Mouse (Mus musculus) liver, embryonic 14.5 days (tissue): ENCODE measurements around the gene St6galnac5. TPM values are rescaled to one million over a fixed set of nuclear protein-coding genes. Genes with fewer than 3 reads are reported as not detected.

Source experiments
- ATAC-seq: fragments of 200-750 bp; cut with Nextera tagmentation; 2 replicates; pipeline ENCODE4 v1.8.0; 2017; ENCODE audit warnings: moderate number of reproducible peaks, mild to moderate bottlenecking, moderate library complexity; ENCODE audit not compliant: insufficient read depth
- DNase-seq, 3 experiments: peaks; one replicate each; pipeline ENCODE4 v3.0.0-alpha.2; 2012 to 2013; ENCODE audit warnings: low read depth in 3 of 3, low spot score in 3 of 3
- H3K27ac ChIP-seq: fragments of 300-500 bp; sonication (generic); 2 replicates; pipeline ENCODE4 v1.5.1; 2014; ENCODE audit warnings: moderate library complexity, mild to moderate bottlenecking, control low read depth, inconsistent platforms
- H3K27me3 ChIP-seq: fragments of 300-500 bp; sonication (generic); 2 replicates; pipeline ENCODE4 v1.6.1; 2014; ENCODE audit warnings: mild to moderate bottlenecking, low read length, moderate library complexity; ENCODE audit not compliant: control insufficient read depth, insufficient read depth
- H3K36me3 ChIP-seq: fragments of 300-500 bp; sonication (generic); replicated peaks from 2 replicates; pipeline ENCODE4 v1.6.1; 2014; ENCODE audit warnings: low read depth; ENCODE audit not compliant: control insufficient read depth, insufficient read depth
- H3K4me1 ChIP-seq, 2 experiments: fragments of 200-500 bp in 1 of 2; fragments of 300-500 bp in 1 of 2; sonication (generic) in 1 of 2; replicated peaks; 2 replicates each; pipeline ENCODE4 v1.6.1; 2012 to 2014; ENCODE audit warnings: antibody characterized with exemption in 1 of 2, inconsistent platforms in 1 of 2, low read length in 1 of 2; ENCODE audit not compliant: control insufficient read depth in 2 of 2, insufficient read depth in 2 of 2
- H3K4me2 ChIP-seq: fragments of 300-500 bp; sonication (generic); 2 replicates; pipeline ENCODE4 v1.6.1; 2014; ENCODE audit warnings: low read depth, mild to moderate bottlenecking, control low read depth, moderate library complexity
- H3K4me3 ChIP-seq, 2 experiments: fragments of 200-500 bp in 1 of 2; fragments of 300-500 bp in 1 of 2; sonication (generic) in 1 of 2; 2 replicates each; pipeline ENCODE4 v1.5.1; 2012 to 2014; ENCODE audit warnings: low read depth in 2 of 2, low read length in 2 of 2, mild to moderate bottlenecking in 2 of 2, control low read depth in 1 of 2, inconsistent platforms in 1 of 2, moderate library complexity in 1 of 2; ENCODE audit not compliant: insufficient read depth in 1 of 2
- H3K9ac ChIP-seq: fragments of 300-500 bp; sonication (generic); replicated peaks from 2 replicates; pipeline ENCODE4 v1.6.1; 2014; ENCODE audit warnings: mild to moderate bottlenecking, control low read depth, moderate library complexity
- H3K9me3 ChIP-seq: fragments of 300-500 bp; sonication (generic); 2 replicates; pipeline ENCODE4 v1.6.1; 2016; ENCODE audit warnings: low read length, mixed read lengths; ENCODE audit not compliant: control insufficient read depth
- CTCF ChIP-seq: IDR thresholded peaks from 2 replicates; pipeline ENCODE4 v1.5.1; 2016; ENCODE audit warnings: antibody characterized with exemption, low read depth, control low read depth
- EP300 ChIP-seq: IDR thresholded peaks from 2 replicates; pipeline ENCODE4 v1.6.1; 2016; ENCODE audit warnings: antibody characterized with exemption, low read depth
- WGBS: fragments of 180-500 bp; shearing (Covaris S2); extraction: QIAGEN DNeasy Blood & Tissue Kit; methylation state at CpG from one replicate; pipeline ENCODE4 v1.1.7; 2014; ENCODE audit not compliant: insufficient replicate concordance; 5-methylcytosine and 5-hydroxymethylcytosine counted together
- polyA plus RNA-seq, 2 experiments: library from polyadenylated mRNA; depleted of rRNA in 1 of 2; stranded (reverse) in 1 of 2; unstranded in 1 of 2; fragments of >200 nt; fragmentation: Nextera tagmentation in 1 of 2; extraction: Ambion mirVana in 1 of 2; gene quantifications; 2 replicates each; pipeline versions ENCODE4 v1.2.1 to v1.2.3; 2012 to 2014

Gene St6galnac5
- polyA plus RNA-seq, 2 experiments, result 0.01 TPM; not detected in 1

DNA sequence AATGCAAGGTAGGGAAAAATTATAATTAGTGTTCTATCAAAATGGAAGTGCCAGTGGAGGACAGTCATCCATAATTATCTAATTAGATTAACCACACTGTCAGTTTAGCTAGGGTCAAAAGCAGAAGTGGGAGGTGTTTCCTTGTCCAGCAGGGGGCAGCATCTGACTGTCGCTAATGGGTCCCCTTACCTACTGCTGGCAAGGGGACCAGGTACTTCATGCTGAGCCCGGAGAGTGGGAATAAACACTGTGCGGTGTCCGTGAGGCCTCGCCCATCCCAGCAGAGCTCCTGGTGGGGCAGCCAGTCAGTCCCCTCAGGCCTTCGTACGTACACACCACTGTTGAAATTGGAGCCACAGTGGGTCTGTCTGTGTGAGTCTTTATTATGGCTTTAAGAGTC, 198.3 kb downstream of the St6galnac5 start:
- TF ChIP-seq CTCF, result peak; percentile 92
- no peak for TF ChIP-seq EP300
- no peak overlapping the region for H3K4me2 ChIP-seq
- DNase-seq (peak in 2 of 3 experiments; percentile 44 to 47), ATAC-seq (peak; percentile 33; the same call in 1 of the 2 replicates)
- H3K9ac ChIP-seq, result no peak overlapping the region
- H3K4me1 ChIP-seq, result no peaks in the 10 kb centered on the region
- no peak overlapping the region for H3K4me3 ChIP-seq
- no peak overlapping the region for H3K27ac ChIP-seq
- 28% methylated on average over 7 of the region's 7 CpGs for WGBS
- H3K9me3 ChIP-seq, result no peaks in the 10 kb centered on the region
- peaks cover 3% of the 10 kb centered on the region; the same call in 1 of the 2 replicates for H3K36me3 ChIP-seq
- no peaks in the 10 kb centered on the region for H3K27me3 ChIP-seq

DNA sequence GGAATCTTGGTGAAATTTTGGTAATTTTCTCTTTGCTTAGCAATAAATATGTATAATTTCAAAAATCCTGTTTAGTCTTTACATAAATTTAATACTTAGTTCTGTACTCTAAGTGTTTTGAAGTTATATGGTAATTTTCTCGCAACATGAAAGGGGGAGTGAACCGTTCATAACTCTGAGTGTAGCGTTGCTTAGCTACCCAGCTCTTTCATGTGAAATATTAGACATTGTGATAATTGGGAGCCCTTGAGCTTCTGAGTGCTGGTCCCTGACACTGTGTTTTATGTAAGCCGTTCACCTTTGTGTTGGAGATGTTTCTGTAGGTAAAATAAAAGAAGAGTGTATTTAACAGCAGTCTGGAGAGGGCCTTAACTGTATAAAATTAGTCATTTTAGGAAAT, 202.2 kb downstream of the St6galnac5 start:
- 79% methylated on average over 4 of the region's 4 CpGs for WGBS
- H3K4me1 ChIP-seq, result no peaks in the 10 kb centered on the region
- ATAC-seq (no peak), DNase-seq (no peak)
- H3K27ac ChIP-seq, result no peak overlapping the region
- no peaks in the 10 kb centered on the region for H3K36me3 ChIP-seq
- no peak overlapping the region for H3K9ac ChIP-seq
- H3K4me3 ChIP-seq, result no peak overlapping the region
- H3K9me3 ChIP-seq, result no peaks in the 10 kb centered on the region
- no peak overlapping the region for H3K4me2 ChIP-seq
- no peaks in the 10 kb centered on the region for H3K27me3 ChIP-seq
- no peak for TF ChIP-seq CTCF
- TF ChIP-seq EP300, result no peak

GRCm38 (mm10) chr3:152776872-152777540, 205.0 kb downstream of the St6galnac5 start:
- no peak for TF ChIP-seq EP300
- no peak for TF ChIP-seq CTCF
- H3K9me3 ChIP-seq, result no peaks in the 10 kb centered on the region
- no peaks in the 10 kb centered on the region for H3K36me3 ChIP-seq
- H3K27ac ChIP-seq, result no peak overlapping the region
- WGBS, result 80% methylated on average over 16 of the region's 16 CpGs
- no peak overlapping the region for H3K4me3 ChIP-seq
- H3K9ac ChIP-seq, result no peak overlapping the region
- ATAC-seq, result 0 out of 2 replicates have a peak, but pooled peaks have one; percentile 20
- DNase-seq, result no peak
- H3K4me2 ChIP-seq, result no peak overlapping the region
- H3K4me1 ChIP-seq, result no peaks in the 10 kb centered on the region
- H3K27me3 ChIP-seq, result no peaks in the 10 kb centered on the region

DNA sequence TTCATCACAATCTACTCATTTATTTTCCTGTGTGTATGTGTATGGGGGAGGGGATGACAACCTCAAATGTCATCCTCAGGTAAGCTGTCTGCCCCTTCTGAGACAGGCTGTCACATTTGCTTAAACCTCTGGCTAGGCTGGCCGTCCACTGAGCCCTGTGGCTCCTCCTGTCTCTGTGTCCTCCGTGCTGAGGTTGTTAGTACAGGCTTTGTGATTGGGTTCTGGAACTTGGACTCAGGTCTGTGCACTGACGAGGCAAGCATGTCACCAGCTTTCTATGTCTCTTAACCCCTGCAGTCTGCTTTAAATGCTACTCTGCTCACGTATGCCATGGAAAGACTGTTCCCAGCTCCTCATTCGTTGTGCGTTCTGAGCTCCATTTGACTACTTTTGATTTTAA, 205.7 kb downstream of the St6galnac5 start:
- H3K27me3 ChIP-seq, result no peaks in the 10 kb centered on the region
- no peak overlapping the region for H3K4me3 ChIP-seq
- no peak for TF ChIP-seq EP300
- TF ChIP-seq CTCF, result no peak
- DNase-seq (no peak), ATAC-seq (no peak)
- H3K9me3 ChIP-seq, result no peaks in the 10 kb centered on the region
- 72% methylated on average over 6 of the region's 6 CpGs for WGBS
- H3K9ac ChIP-seq, result no peak overlapping the region
- no peak overlapping the region for H3K27ac ChIP-seq
- no peaks in the 10 kb centered on the region for H3K4me1 ChIP-seq
- no peaks in the 10 kb centered on the region for H3K36me3 ChIP-seq
- no peak overlapping the region for H3K4me2 ChIP-seq

DNA sequence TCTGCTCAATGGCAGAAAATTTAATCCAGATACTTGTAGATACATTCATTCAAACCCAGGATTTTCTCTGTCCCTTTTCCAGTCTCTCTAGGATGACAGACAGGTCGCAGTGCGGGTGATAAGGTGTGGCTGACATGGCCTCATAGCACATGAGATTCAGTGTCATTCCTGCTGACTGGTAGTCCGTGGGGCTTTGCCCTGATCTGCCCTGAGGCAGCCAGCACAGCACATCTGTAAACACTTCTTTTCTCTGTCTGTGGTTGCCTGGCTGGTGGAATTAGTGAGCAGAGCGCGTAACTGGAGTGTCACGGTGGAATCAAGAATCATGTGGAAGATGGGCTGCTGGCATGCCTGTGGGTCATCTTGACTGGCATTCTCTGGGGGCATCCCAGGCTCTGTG, 212.0 kb downstream of the St6galnac5 start:
- H3K27ac ChIP-seq, result no peak overlapping the region
- H3K4me2 ChIP-seq, result no peak overlapping the region
- H3K27me3 ChIP-seq, result no peaks in the 10 kb centered on the region
- ATAC-seq, result no peak
- no peak overlapping the region for H3K4me3 ChIP-seq
- no peaks in the 10 kb centered on the region for H3K9me3 ChIP-seq
- no peak overlapping the region for H3K9ac ChIP-seq
- DNase-seq, result no peak
- peaks cover 1% of the 10 kb centered on the region in 2 experiments; a peak in 2 of 4 replicates for H3K4me1 ChIP-seq
- no peaks in the 10 kb centered on the region for H3K36me3 ChIP-seq
- 80% methylated on average over 6 of the region's 6 CpGs for WGBS
- TF ChIP-seq EP300 (no peak), CTCF (no peak)
